Comparison of ENCODE assay signal across 8 mouse cellular contexts in genomic region chr5:43672177-43672911, GRCm38 (mm10). TPM values are rescaled to one million over a fixed set of nuclear protein-coding genes. Genes with fewer than 3 reads are reported as not detected.
DNase-seq lines count a peak whose midpoint lies in the region; ATAC-seq and TF ChIP-seq lines count a peak whose summit lies in the region.

No protein-coding gene starts in this region.

- no peaks in the 10 kb centered on the region for H3K9me3 ChIP-seq in embryonic facial prominence, embryonic 14.5 days (ENCODE audit: control insufficient read depth, low read length)
- H3K9me3 ChIP-seq in limb, embryonic 12.5 days = no peaks in the 10 kb centered on the region
- H3K9me3 ChIP-seq in midbrain, embryonic 14.5 days (ENCODE audit: control insufficient read depth, low read length) = no peaks in the 10 kb centered on the region

- H3K27me3 ChIP-seq in embryonic facial prominence, embryonic 14.5 days (replicated peaks; ENCODE audit: control insufficient read depth, insufficient read depth, low read length) = no peaks in the 10 kb centered on the region
- H3K27me3 ChIP-seq in limb, embryonic 12.5 days = no peaks in the 10 kb centered on the region
- no peaks in the 10 kb centered on the region for H3K27me3 ChIP-seq in midbrain, embryonic 14.5 days (ENCODE audit: control insufficient read depth, insufficient read depth, low read length)
- H3K27me3 ChIP-seq in splenic B cell, adult 2 months (ENCODE audit: control insufficient read depth, insufficient read depth, low read length, poor library complexity, severe bottlenecking) = no peaks in the 10 kb centered on the region

- H3K36me3 ChIP-seq in embryonic facial prominence, embryonic 14.5 days (ENCODE audit: control insufficient read depth, insufficient read depth, low read length) = peaks cover 13% of the 10 kb centered on the region; the same call in 1 of the 2 replicates
- H3K36me3 ChIP-seq in limb, embryonic 12.5 days = peaks cover 22% of the 10 kb centered on the region
- H3K36me3 ChIP-seq in midbrain, embryonic 14.5 days (ENCODE audit: control insufficient read depth, insufficient read depth, low read length) = 0 out of 2 replicates have a peak, but pooled peaks cover 2% of the 10 kb centered on the region
- H3K36me3 ChIP-seq in splenic B cell, adult 2 months (ENCODE audit: control insufficient read depth, insufficient read depth, low read length, poor library complexity, severe bottlenecking) = no peaks in the 10 kb centered on the region

- 10% methylated on average over 12 of the region's 12 CpGs for WGBS in bone marrow, adult 2 months
- WGBS in embryonic facial prominence, embryonic 14.5 days = under 1% methylated on average over 12 of the region's 12 CpGs
- under 1% methylated on average over 12 of the region's 12 CpGs for WGBS in limb, embryonic 12.5 days
- WGBS in midbrain, embryonic 14.5 days = 0% methylated on average over 12 of the region's 12 CpGs

- no peak for TF ChIP-seq POLR2A in bone marrow, adult 2 months (IDR thresholded peaks at IDR 0.05; ENCODE audit: borderline replicate concordance, control insufficient read depth, low read depth, low read length)

- no peaks in the 10 kb centered on the region for H3K4me1 ChIP-seq in bone marrow, adult 2 months (ENCODE audit: control insufficient read depth, insufficient read depth, low read length)
- H3K4me1 ChIP-seq in embryonic facial prominence, embryonic 14.5 days (ENCODE audit: control insufficient read depth, insufficient read depth, low read length) = 0 out of 2 replicates have a peak, but pooled peaks cover 3% of the 10 kb centered on the region
- H3K4me1 ChIP-seq in limb, embryonic 12.5 days (replicated peaks) = peaks cover 8% of the 10 kb centered on the region
- H3K4me1 ChIP-seq in midbrain, embryonic 14.5 days (ENCODE audit: control insufficient read depth, insufficient read depth, low read length) = peaks cover 6% of the 10 kb centered on the region; the same call in 1 of the 2 replicates

- TF ChIP-seq CTCF in bone marrow, adult 2 months (IDR thresholded peaks at IDR 0.05; ENCODE audit: control insufficient read depth, insufficient read depth, low read length) = 0 out of 2 replicates have a peak, but pooled peaks have one; percentile 12

- H3K27ac ChIP-seq in bone marrow, adult 2 months (ENCODE audit: control insufficient read depth, insufficient read depth, low read depth, low read length, poor library complexity) = no peak overlapping the region
- H3K27ac ChIP-seq in embryonic facial prominence, embryonic 14.5 days (replicated peaks; ENCODE audit: low read depth, low read length) = peak overlapping the region; percentile 92
- H3K27ac ChIP-seq in limb, embryonic 12.5 days = peak overlapping the region; percentile 96
- H3K27ac ChIP-seq in midbrain, embryonic 14.5 days (replicated peaks; ENCODE audit: low read depth, low read length) = peak overlapping the region; percentile 85

- peak; percentile 96 for ATAC-seq in embryonic facial prominence, embryonic 14.5 days (ENCODE audit: low read depth)
- ATAC-seq in limb, embryonic 12.5 days (ENCODE audit: insufficient number of reproducible peaks, insufficient read depth, low FRiP score, low TSS enrichment, low read depth) = peak; percentile 88
- ATAC-seq in midbrain, embryonic 14.5 days (ENCODE audit: low FRiP score, low TSS enrichment) = peak; percentile 94

- no peak overlapping the region for H3K4me3 ChIP-seq in bone marrow, adult 2 months (replicated peaks; ENCODE audit: control insufficient read depth, low read depth, low read length)
- peak overlapping the region; percentile 49 for H3K4me3 ChIP-seq in embryonic facial prominence, embryonic 14.5 days (ENCODE audit: low read depth, low read length)
- H3K4me3 ChIP-seq in limb, embryonic 12.5 days (replicated peaks) = peak overlapping the region; percentile 47
- peak overlapping the region; percentile 36 for H3K4me3 ChIP-seq in midbrain, embryonic 14.5 days (replicated peaks; ENCODE audit: low read depth, low read length)

- peak overlapping the region; percentile 57 for H3K4me2 ChIP-seq in embryonic facial prominence, embryonic 14.5 days (ENCODE audit: low read depth, low read length)
- peak overlapping the region; percentile 68 for H3K4me2 ChIP-seq in limb, embryonic 12.5 days
- H3K4me2 ChIP-seq in midbrain, embryonic 14.5 days (ENCODE audit: low read length) = peak overlapping the region; percentile 58

- peak; percentile 75 for DNase-seq in 416B (ENCODE audit: low read depth)
- DNase-seq in embryonic facial prominence, embryonic 14.5 days (ENCODE audit: low spot score) = peak; percentile 95
- DNase-seq in heart, adult 9 months (ENCODE audit: low spot score in 2 of 2) = peak; percentile 67 to 77
- DNase-seq in kidney, adult 9 months = peak; percentile 91
- DNase-seq in midbrain, embryonic 14.5 days = peak; percentile 92
- peak; percentile 59 for DNase-seq in splenic B cell, adult 2 months (ENCODE audit: low read depth, low spot score)

- H3K9ac ChIP-seq in embryonic facial prominence, embryonic 14.5 days (ENCODE audit: low read depth, low read length) = peak overlapping the region; percentile 70
- H3K9ac ChIP-seq in limb, embryonic 12.5 days (replicated peaks) = peak overlapping the region; percentile 66
- H3K9ac ChIP-seq in midbrain, embryonic 14.5 days (replicated peaks; ENCODE audit: low read length) = peak overlapping the region; percentile 55

RNA-seq across cellular contexts. Expression of gene Cc2d2a, which starts 10.2 kb away (rescaled TPM):
- 0.45 and 1.1 TPM in 2 replicates for polyA plus RNA-seq in bone marrow, adult 2 months (2011; ENCODE audit: insufficient read depth, insufficient read length, low replicate concordance, missing spikeins)
- 8.7 and 9.0 TPM in 2 replicates for polyA plus RNA-seq in embryonic facial prominence, embryonic 14.5 days (2014; fragmentation: Nextera tagmentation; extraction: Ambion mirVana)
- polyA plus RNA-seq in limb, embryonic 12.5 days (2016; fragmentation: Nextera tagmentation; extraction: Ambion mirVana) = 11.1 and 12.3 TPM in 2 replicates
- polyA plus RNA-seq in midbrain, embryonic 14.5 days (2014; fragmentation: Nextera tagmentation; extraction: Ambion mirVana) = 5.0 and 7.7 TPM in 2 replicates
